Mouse (Mus musculus) left cerebral cortex, adult 2 months (tissue): ENCODE data around the gene Spocd1. TPM values are rescaled to one million over a fixed set of nuclear protein-coding genes. Genes with fewer than 3 reads are reported as not detected.

ENCODE experiments used
- DNase-seq, 2 experiments: peaks; one replicate each; pipeline ENCODE4 v3.0.0; 2021 to 2022; ENCODE audit warnings: low spot score in 2 of 2, mixed read lengths in 1 of 2; ENCODE audit errors: extremely low spot score in 1 of 2
- H3K27ac ChIP-seq: fragments of 200-600 bp; 2 replicates; pipeline ENCODE4 v1.8.1; 2022
- H3K4me3 ChIP-seq: fragments of 200-600 bp; 2 replicates; pipeline ENCODE4 v1.8.1; 2022
- CTCF ChIP-seq: fragments of 200-600 bp; IDR thresholded peaks from 2 replicates; pipeline ENCODE4 v1.8.1; 2022; ENCODE audit warnings: antibody characterized with exemption, mild to moderate bottlenecking, moderate library complexity
- intact Hi-C: fragments of 180-260 bp; cut with DNase I; formaldehyde crosslinking; loops from one replicate; pipeline ENCODE4 v1.15.1; 2025
- total RNA-seq, 2 experiments: library from RNA; stranded (reverse); gene quantifications; 2 replicates each; pipeline ENCODE4 v1.2.3; 2021

Gene Spocd1
- total RNA-seq, 2 experiments from 2014 or later: 0.40 to 0.57 TPM

DNA sequence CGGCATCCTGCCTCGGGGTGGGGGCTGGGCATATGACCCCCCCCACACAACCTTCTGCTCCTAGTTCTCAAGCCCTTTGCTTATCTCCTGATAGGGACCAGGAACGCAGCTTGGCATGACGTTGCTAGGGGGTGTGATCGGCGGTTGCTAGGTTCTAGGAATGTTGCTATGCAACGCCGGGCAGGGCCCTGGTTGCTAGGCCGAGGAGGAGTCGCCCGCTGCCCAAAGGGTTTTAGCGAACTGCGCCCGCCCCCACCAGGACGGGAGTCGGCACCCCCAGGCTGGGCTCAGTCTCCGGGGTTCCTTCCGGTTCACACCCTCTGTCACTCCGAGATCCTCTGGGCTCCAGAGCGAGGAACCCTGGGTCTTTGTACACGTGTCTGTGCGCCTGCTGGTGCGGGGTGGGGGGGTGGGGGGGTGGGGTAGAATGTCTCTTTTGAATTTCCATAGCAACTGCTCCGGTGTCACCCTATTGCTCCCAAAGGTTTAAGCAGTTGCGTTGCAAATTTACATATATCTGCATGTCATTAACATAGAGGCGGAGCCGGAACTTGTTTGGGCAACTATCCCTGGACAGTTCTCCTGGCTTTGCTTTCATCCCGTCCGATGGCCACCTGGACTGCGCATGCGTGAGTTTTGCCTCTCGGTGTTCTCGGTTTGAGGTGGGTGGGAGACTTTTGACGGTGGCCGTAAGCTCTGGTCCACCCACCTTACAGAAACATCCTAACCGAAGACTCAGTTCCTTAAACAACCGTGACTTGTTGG is 31.3 kb downstream of the Spocd1 start:
- Histone ChIP-seq H3K27ac (peak overlapping the region; percentile 95), H3K4me3 (peak overlapping the region; percentile 50)
- peak; percentile 80 to 87 for DNase-seq
- no peak for TF ChIP-seq CTCF
- intact Hi-C loops: no loop called here

GRCm38 (mm10) chr4:129965294-129965693 is 36.2 kb downstream of the Spocd1 start:
- no peak overlapping the region for H3K27ac ChIP-seq
- intact Hi-C loops: no loop called here

GRCm38 (mm10) chr4:129966201-129966600 is 37.2 kb downstream of the Spocd1 start:
- TF ChIP-seq CTCF: no peak
- intact Hi-C loops: no loop called here
- H3K27ac ChIP-seq: peak overlapping the region; percentile 64; the same call in 1 of the 2 replicates
- no peak overlapping the region for H3K4me3 ChIP-seq
- peak in 1 of 2 experiments; percentile 50 for DNase-seq

More at GRCm38 (mm10) chr4:129965294-129965693, 36.2 kb downstream of the Spocd1 start:
- H3K4me3 ChIP-seq: no peak overlapping the region
- no peak for TF ChIP-seq CTCF
- DNase-seq: no peak

DNA sequence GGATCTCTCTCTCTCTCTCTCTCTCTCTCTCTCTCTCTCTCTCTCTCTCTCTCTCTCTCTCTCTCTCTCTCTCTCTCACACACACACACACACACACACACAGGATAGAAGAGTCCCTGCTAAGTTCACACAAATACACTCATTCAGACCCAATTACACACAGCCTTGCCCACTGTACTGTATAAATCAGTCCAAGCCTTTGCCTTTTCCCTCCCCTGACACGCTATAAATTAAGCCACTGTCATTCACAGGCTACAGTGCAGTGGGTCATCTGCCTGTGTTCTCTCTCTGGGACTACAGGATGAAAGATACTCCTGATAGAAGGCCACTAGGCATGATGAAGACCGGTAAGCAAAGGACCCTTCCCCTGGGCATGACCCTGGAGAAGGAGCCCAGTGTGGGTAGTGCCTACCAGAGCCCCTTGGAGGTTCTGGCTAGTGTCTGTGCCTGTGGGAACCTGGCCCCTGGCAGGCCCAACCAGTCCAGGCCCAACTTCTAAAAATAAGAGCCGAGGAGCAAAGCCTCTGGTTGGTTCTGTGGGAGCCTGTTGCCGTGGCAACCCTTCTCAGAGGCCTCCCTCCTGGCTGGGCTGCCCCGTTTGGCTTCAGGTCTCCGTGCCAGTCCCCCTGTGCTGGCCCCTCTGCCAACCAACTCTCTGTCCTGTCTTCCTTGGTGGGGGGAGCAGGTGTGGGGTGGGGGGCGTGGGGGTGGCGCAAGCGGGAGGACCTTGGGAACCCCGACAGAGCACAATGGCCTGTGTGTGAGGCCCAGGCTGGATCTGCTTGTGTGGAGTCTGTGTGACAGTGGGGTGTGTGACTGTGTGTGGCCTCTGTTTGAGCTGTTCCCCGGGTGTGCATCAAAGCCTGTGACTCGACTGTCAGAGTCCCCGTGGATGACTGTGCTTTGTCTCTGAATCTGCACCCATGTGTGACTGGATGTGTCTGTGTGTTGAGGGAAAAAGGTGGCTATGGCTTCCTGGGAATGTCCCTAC is 38.3 kb downstream of the Spocd1 start:
- TF ChIP-seq CTCF: no peak
- H3K27ac ChIP-seq: peak overlapping the region; percentile 82
- no peak overlapping the region for H3K4me3 ChIP-seq
- intact Hi-C loops: no loop called here
- DNase-seq: peak; percentile 61 to 71

GRCm38 (mm10) chr4:129970168-129970567 is 41.1 kb downstream of the Spocd1 start:
- no peak overlapping the region for H3K4me3 ChIP-seq
- TF ChIP-seq CTCF: no peak
- DNase-seq: no peak
- intact Hi-C loops: no loop called here
- H3K27ac ChIP-seq: no peak overlapping the region

DNA sequence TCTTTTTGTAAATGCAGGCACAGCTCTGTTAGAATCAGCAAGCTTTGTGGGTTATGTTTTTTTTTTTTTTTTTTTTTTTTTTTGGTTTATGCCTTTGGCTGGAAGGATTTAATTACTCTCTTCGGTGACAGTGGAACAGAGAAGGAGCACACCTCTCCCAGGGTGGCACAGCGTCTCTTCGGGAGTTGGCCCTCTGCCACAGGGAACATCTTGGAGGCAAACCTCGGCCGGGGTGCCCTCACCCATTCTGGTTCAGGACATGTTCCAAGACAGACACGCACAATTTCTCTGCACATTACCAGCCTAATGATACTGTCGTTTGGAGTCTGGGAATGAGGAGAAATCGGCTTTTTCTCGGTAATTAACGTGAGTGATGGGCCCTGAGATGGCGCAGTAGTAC is 41.8 kb downstream of the Spocd1 start:
- Histone ChIP-seq H3K4me3 (no peak overlapping the region), H3K27ac (no peak overlapping the region)
- TF ChIP-seq CTCF: no peak
- intact Hi-C loops: no loop called here
- DNase-seq: no peak

- intact Hi-C loops: no loop called here
- Histone ChIP-seq H3K27ac (no peak overlapping the region), H3K4me3 (no peak overlapping the region)
- no peak for DNase-seq
- no peak for TF ChIP-seq CTCF
Observed at GRCm38 (mm10) chr4:129971989-129972388, 42.9 kb downstream of the Spocd1 start.

DNA sequence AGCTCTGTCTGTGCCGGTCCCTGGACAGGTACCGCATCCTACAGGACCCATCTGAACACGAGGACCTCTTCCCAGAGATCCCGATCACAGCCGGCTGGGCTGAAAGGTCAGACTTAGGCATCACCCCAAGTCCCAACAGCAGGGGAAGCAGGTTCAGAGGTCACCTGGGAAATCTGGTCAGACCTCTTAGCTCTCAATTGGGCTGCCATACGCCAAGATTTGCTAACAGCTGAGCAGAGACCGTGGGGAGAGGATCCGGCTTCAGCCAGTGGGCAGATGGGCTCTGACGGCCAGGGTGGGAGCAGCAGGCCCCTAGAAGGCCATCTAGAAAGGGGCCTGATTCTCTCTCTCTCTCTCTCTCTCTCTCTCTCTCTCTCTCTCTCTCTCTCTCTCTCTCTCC is 45.2 kb downstream of the Spocd1 start:
- intact Hi-C loops: no loop called here
- TF ChIP-seq CTCF: no peak
- Histone ChIP-seq H3K4me3 (no peak overlapping the region), H3K27ac (no peak overlapping the region)
- DNase-seq: no peak

GRCm38 (mm10) chr4:129977256-129977655 is 48.2 kb downstream of the Spocd1 start:
- Histone ChIP-seq H3K27ac (no peak overlapping the region), H3K4me3 (no peak overlapping the region)
- intact Hi-C loops: no loop called here
- no peak for TF ChIP-seq CTCF
- no peak for DNase-seq

GRCm38 (mm10) chr4:129978227-129978626 is 49.2 kb downstream of the Spocd1 start:
- no peak overlapping the region for H3K4me3 ChIP-seq
- TF ChIP-seq CTCF: no peak
- no peak overlapping the region; the same call in 1 of the 2 replicates for H3K27ac ChIP-seq
- DNase-seq: no peak
- intact Hi-C loops: no loop called here

GRCm38 (mm10) chr4:129978930-129979329 is 49.9 kb downstream of the Spocd1 start:
- Histone ChIP-seq H3K27ac (no peak overlapping the region; the same call in 1 of the 2 replicates), H3K4me3 (no peak overlapping the region)
- DNase-seq: no peak
- intact Hi-C loops: no loop called here
- no peak for TF ChIP-seq CTCF

DNA sequence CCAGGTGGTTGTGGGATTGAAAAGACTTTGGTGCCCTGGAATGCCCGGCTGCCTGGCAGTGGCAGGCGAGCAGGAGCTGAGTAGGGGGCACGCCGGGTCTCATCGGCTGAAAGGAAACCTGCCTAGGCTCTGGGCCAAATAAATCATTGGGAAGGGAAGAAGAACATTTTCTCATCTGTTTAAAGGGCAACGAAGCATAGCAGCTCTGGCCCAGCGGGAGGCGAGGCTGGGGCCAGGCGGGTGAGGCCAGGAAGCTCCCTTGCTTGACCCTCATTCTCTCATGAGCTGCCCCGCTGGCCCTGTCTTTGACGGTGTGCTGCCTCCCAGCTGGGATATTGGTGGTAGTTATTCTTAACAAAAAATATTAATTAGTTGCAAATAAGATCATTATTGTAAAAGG is 52.6 kb downstream of the Spocd1 start:
- intact Hi-C loops: no loop called here
- no peak for DNase-seq

More for the DNA sequence above, 52.6 kb downstream of the Spocd1 start:
- Histone ChIP-seq H3K4me3 (no peak overlapping the region), H3K27ac (no peak overlapping the region)
- TF ChIP-seq CTCF: no peak
